Mouse (Mus musculus) ES-Bruce4 (cell line): ENCODE data around the gene Hmga1. TPM values are rescaled to one million over a fixed set of nuclear protein-coding genes. Genes with fewer than 3 reads are reported as not detected.

Source experiments
- H3K27ac ChIP-seq: 2 replicates; pipeline ENCODE4 v1.5.1; 2012; ENCODE audit warnings: low read length, inconsistent platforms; ENCODE audit not compliant: insufficient read depth
- H3K27me3 ChIP-seq: 2 replicates; pipeline ENCODE4 v1.6.1; 2012; ENCODE audit warnings: mild to moderate bottlenecking, low read length, inconsistent platforms; ENCODE audit not compliant: control insufficient read depth, poor library complexity, insufficient read depth, severe bottlenecking
- H3K36me3 ChIP-seq: 2 replicates; pipeline ENCODE4 v1.6.1; 2012; ENCODE audit warnings: inconsistent platforms, mild to moderate bottlenecking, low read length, moderate library complexity; ENCODE audit not compliant: control insufficient read depth, poor library complexity, insufficient read depth, severe bottlenecking
- H3K4me1 ChIP-seq: one replicate; pipeline ENCODE4 v1.8.1; 2011; ENCODE audit warnings: low read length; ENCODE audit not compliant: control insufficient read depth, insufficient read depth
- H3K4me3 ChIP-seq: 2 replicates; pipeline ENCODE4 v1.5.1; 2011; ENCODE audit warnings: low read depth, mild to moderate bottlenecking, low read length
- H3K9ac ChIP-seq: 2 replicates; pipeline ENCODE4 v1.6.1; 2012; ENCODE audit warnings: low read depth, mild to moderate bottlenecking, inconsistent platforms; ENCODE audit not compliant: poor library complexity, severe bottlenecking
- H3K9me3 ChIP-seq: replicated peaks from 2 replicates; pipeline ENCODE4 v1.6.1; 2012; ENCODE audit warnings: mild to moderate bottlenecking, low read length, inconsistent platforms; ENCODE audit not compliant: control insufficient read depth, poor library complexity, insufficient read depth, severe bottlenecking
- CTCF ChIP-seq: IDR thresholded peaks from one replicate; pipeline ENCODE4 v1.8.1; 2011; ENCODE audit warnings: low read depth, low read length
- EP300 ChIP-seq: IDR thresholded peaks from 2 replicates; pipeline ENCODE4 v1.6.1; 2011; ENCODE audit warnings: low read depth, low read length; ENCODE audit not compliant: insufficient read depth
- POLR2A ChIP-seq: IDR thresholded peaks from one replicate; pipeline ENCODE4 v1.8.1; 2011; ENCODE audit warnings: low read length; ENCODE audit not compliant: insufficient read depth
- polyA plus RNA-seq: library from polyadenylated mRNA; stranded (reverse); fragments of >200 nt; gene quantifications from 2 replicates; pipeline ENCODE4 v1.2.4, GENCODE M21; 2011; ENCODE audit warnings: low read depth; ENCODE audit not compliant: missing spikeins, insufficient read depth, insufficient read length

The Hmga1 gene
- polyA plus RNA-seq, 1 experiment: 933 TPM

- no peaks in the 10 kb centered on the region for H3K36me3 ChIP-seq
- no peaks in the 10 kb centered on the region for H3K4me1 ChIP-seq
- TF ChIP-seq POLR2A: no peak
- no peak for TF ChIP-seq EP300
- TF ChIP-seq CTCF: no peak
- no peak overlapping the region for H3K27ac ChIP-seq
- peak overlapping the region; percentile 2; the same call in 1 of the 2 replicates for H3K4me3 ChIP-seq
- H3K9me3 ChIP-seq: no peaks in the 10 kb centered on the region
- H3K9ac ChIP-seq: no peak overlapping the region
- H3K27me3 ChIP-seq: no peaks in the 10 kb centered on the region
Observed at GRCm38 (mm10) chr17:27541261-27541660, 15.0 kb upstream of the Hmga1 start.

DNA sequence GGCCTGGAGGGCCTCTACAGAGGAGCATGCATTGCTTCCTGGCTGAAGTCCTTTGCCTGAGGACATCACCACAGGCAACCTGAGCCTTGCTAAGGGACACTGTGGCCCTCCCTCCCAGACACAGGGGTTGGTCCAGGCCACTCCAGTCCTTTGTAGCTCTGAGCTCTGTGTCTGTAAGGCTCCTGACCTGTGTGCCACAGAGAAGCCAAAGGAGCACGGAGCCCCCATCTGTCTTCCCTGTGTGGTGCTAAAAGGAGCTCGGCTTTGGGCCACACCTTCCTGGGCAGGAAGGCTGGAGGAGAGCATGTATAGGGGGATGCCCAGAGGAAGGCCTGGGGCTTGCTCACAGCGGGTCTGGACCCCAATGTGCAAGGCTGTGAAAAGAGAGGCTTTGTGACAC, 14.3 kb upstream of the Hmga1 start:
- Histone ChIP-seq H3K9ac (no peak overlapping the region), H3K36me3 (no peaks in the 10 kb centered on the region), H3K27me3 (no peaks in the 10 kb centered on the region), H3K9me3 (no peaks in the 10 kb centered on the region), H3K4me1 (no peaks in the 10 kb centered on the region), H3K4me3 (no peak overlapping the region), H3K27ac (no peak overlapping the region)
- no peak for TF ChIP-seq POLR2A
- TF ChIP-seq CTCF: no peak
- TF ChIP-seq EP300: no peak

DNA sequence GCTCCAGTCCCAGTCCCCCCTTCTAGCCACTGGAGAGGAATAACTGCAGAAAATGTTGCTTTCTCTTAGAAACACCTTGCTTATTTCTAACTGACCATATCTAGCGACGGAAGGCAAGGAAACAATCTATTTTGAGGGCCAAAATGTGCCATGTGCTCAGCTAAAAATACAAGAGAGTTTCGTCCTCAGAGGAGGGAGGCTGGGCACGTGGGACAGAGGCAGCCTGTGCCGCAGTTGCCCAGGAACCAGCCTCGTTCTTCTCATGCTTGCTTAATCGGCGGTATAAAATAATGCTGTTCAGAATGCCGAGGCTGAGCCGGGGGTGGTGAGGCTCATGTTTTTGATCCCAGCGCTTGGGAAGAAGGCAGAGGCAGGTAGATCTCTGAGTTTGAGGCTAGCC, 11.7 kb upstream of the Hmga1 start:
- H3K9me3 ChIP-seq: no peaks in the 10 kb centered on the region
- H3K4me3 ChIP-seq: no peak overlapping the region
- no peak overlapping the region for H3K27ac ChIP-seq
- no peaks in the 10 kb centered on the region for H3K36me3 ChIP-seq
- no peaks in the 10 kb centered on the region for H3K27me3 ChIP-seq
- no peaks in the 10 kb centered on the region for H3K4me1 ChIP-seq
- TF ChIP-seq CTCF (no peak), EP300 (no peak), POLR2A (no peak)
- H3K9ac ChIP-seq: no peak overlapping the region

- no peak overlapping the region for H3K27ac ChIP-seq
Observed at GRCm38 (mm10) chr17:27545991-27546390, 10.3 kb upstream of the Hmga1 start.

DNA sequence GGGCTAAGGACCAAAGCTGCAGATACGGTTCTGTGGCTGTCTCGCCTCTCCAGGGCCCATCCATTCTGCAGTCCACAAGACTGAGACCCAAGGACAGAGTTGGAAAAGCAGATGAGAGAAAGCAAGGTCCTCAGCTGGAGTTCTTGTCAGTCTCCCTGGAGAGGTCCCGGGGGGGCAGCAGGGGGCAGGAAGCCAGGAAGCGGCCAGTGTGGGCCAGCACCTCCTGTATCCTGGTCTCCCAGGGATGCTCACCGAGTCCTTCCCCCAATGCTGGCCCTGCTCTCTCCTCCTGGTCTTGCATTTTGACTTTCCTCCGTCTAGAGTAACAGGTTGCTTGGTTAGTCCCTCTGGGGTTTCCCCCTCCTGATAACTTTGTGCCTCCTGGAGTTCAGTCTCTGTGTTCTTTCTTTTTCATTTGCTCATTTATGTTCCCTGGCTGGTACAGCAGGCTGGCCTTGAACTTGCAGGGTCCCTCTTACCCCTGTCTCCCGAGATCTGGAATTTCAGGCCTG, 9.7 kb upstream of the Hmga1 start:
- Histone ChIP-seq H3K9ac (no peak overlapping the region), H3K27me3 (no peaks in the 10 kb centered on the region), H3K36me3 (no peaks in the 10 kb centered on the region), H3K4me3 (no peak overlapping the region), H3K9me3 (no peaks in the 10 kb centered on the region), H3K27ac (no peak overlapping the region), H3K4me1 (peaks cover under 1% of the 10 kb centered on the region)
- TF ChIP-seq CTCF (no peak), POLR2A (no peak), EP300 (no peak)

More at GRCm38 (mm10) chr17:27545991-27546390, 10.3 kb upstream of the Hmga1 start:
- Histone ChIP-seq H3K4me1 (no peaks in the 10 kb centered on the region), H3K9ac (no peak overlapping the region), H3K36me3 (no peaks in the 10 kb centered on the region), H3K9me3 (no peaks in the 10 kb centered on the region), H3K4me3 (no peak overlapping the region), H3K27me3 (no peaks in the 10 kb centered on the region)
- TF ChIP-seq POLR2A (no peak), CTCF (no peak), EP300 (no peak)

DNA sequence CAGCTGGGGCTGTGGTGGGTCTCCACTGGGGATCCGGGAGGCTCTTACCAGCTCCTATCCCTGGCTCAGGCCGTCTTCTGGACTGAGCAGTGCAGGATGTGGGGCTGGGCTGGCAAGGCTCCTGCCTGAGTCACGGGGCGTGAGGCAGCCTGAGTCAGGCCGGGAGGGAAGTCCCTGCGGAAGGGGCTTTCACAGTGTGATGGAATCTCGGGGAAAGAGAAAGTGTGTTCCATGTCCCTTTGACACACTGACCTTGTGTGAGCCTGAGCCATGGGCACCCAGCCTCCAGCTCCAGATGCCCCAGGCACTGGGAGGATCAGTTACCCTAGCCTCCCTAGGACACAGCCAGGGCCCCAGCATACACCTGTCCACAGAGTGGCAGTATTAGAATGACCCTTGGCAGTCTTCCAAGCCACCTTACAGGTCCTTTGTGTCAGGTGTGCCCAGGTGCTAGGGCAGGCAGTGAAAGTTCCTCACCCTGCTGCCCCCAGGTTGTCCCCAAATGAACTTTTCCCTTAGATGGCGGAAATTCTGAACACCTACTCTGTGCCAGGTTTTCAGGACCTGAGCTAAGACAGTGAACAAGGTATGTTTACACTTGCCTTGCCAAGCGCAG, 8.9 kb upstream of the Hmga1 start:
- H3K27ac ChIP-seq: no peak overlapping the region
- TF ChIP-seq CTCF (no peak), POLR2A (no peak), EP300 (no peak)
- H3K36me3 ChIP-seq: no peaks in the 10 kb centered on the region
- no peaks in the 10 kb centered on the region for H3K9me3 ChIP-seq
- H3K27me3 ChIP-seq: no peaks in the 10 kb centered on the region
- H3K4me3 ChIP-seq: no peak overlapping the region
- no peak overlapping the region for H3K9ac ChIP-seq
- peaks cover 3% of the 10 kb centered on the region for H3K4me1 ChIP-seq
